Mouse (Mus musculus) heart, adult 9 months (tissue): ENCODE measurements around the gene Gpc6.
A peak's percentile ranks its signal among the peaks of the same experiment; 100 is the strongest.
"Not testable (repeated sequence)": the region's sequence is repeated elsewhere in the genome, so short reads cannot be mapped to it uniquely, and the experiment has no call there.

Experiments used
- DNase-seq, 2 experiments: peaks; one replicate each; pipeline ENCODE4 v3.0.0; 2022; ENCODE audit warnings: low spot score in 2 of 2

Gene Gpc6

GRCm38 (mm10) chr14:117446675-117447231 is 521.6 kb downstream of the Gpc6 start:
- not testable (repeated sequence) for DNase-seq

GRCm38 (mm10) chr14:117451391-117451991 is 526.4 kb downstream of the Gpc6 start:
- DNase-seq: no peak

GRCm38 (mm10) chr14:117452150-117452549 is 527.0 kb downstream of the Gpc6 start:
- no peak for DNase-seq

GRCm38 (mm10) chr14:117473378-117473777 is 548.3 kb downstream of the Gpc6 start:
- no peak for DNase-seq

- DNase-seq: no peak
These were observed 553.8 kb downstream of the Gpc6 start for GRCm38 (mm10) chr14:117478879-117479278.

GRCm38 (mm10) chr14:117487161-117487754 is 562.1 kb downstream of the Gpc6 start:
- DNase-seq: no peak

- DNase-seq: no peak
These were observed 565.4 kb downstream of the Gpc6 start for GRCm38 (mm10) chr14:117490469-117490868.

GRCm38 (mm10) chr14:117495118-117495517 is 570.0 kb downstream of the Gpc6 start:
- no peak for DNase-seq

GRCm38 (mm10) chr14:117498785-117499184 is 573.7 kb downstream of the Gpc6 start:
- no peak for DNase-seq

- DNase-seq: no peak
These were observed 574.2 kb downstream of the Gpc6 start for GRCm38 (mm10) chr14:117499354-117499753.

GRCm38 (mm10) chr14:117514829-117515228 is 589.7 kb downstream of the Gpc6 start:
- DNase-seq: no peak

- peak in 1 of 2 experiments; percentile 2 for DNase-seq
These were observed 594.5 kb downstream of the Gpc6 start for GRCm38 (mm10) chr14:117519574-117519973.

GRCm38 (mm10) chr14:117520706-117521105 is 595.6 kb downstream of the Gpc6 start:
- DNase-seq: no peak

GRCm38 (mm10) chr14:117525133-117525532 is 600.0 kb downstream of the Gpc6 start:
- no peak for DNase-seq

- no peak for DNase-seq
These were observed 601.9 kb downstream of the Gpc6 start for GRCm38 (mm10) chr14:117527053-117527452.

GRCm38 (mm10) chr14:117529439-117529838 is 604.3 kb downstream of the Gpc6 start:
- no peak for DNase-seq

GRCm38 (mm10) chr14:117552776-117553175 is 627.7 kb downstream of the Gpc6 start:
- peak; percentile 18 to 28 for DNase-seq

GRCm38 (mm10) chr14:117556715-117557320 is 631.7 kb downstream of the Gpc6 start:
- DNase-seq: no peak

GRCm38 (mm10) chr14:117562146-117562545 is 637.0 kb downstream of the Gpc6 start:
- no peak for DNase-seq

- DNase-seq: no peak
These were observed 644.2 kb downstream of the Gpc6 start for GRCm38 (mm10) chr14:117569278-117569677.

- peak; percentile 27 to 31 for DNase-seq
These were observed 647.1 kb downstream of the Gpc6 start for GRCm38 (mm10) chr14:117572213-117572612.

- DNase-seq: peak in 1 of 2 experiments; percentile 18
These were observed 649.1 kb downstream of the Gpc6 start for GRCm38 (mm10) chr14:117574216-117574615.

GRCm38 (mm10) chr14:117581740-117582139 is 656.6 kb downstream of the Gpc6 start:
- no peak for DNase-seq
